Mouse (Mus musculus) embryonic fibroblast, embryonic 13.5 days (primary cell): ENCODE data around the gene Nelfb.

Experiments
- CTCF ChIP-seq: IDR thresholded peaks from 2 replicates; pipeline ENCODE4 v1.5.1; 2011; ENCODE audit warnings: mild to moderate bottlenecking, control low read depth, low read length, moderate library complexity, borderline replicate concordance; ENCODE audit not compliant: insufficient read depth
- POLR2A ChIP-seq: IDR thresholded peaks from 2 replicates; pipeline ENCODE4 v1.6.1; 2011; ENCODE audit warnings: low read depth, mild to moderate bottlenecking, control low read depth, low read length, moderate library complexity

- TF ChIP-seq POLR2A (no peak), CTCF (no peak)
Measured at GRCm38 (mm10) chr2:25171769-25172153, 39.5 kb downstream of the Nelfb start.
